In genomic region chr4:16820371-16820770, GRCm38 (mm10) we compare ENCODE assay signal across 23 mouse cellular contexts.
"Had no signal": no experiment of that assay in that cellular context is flagged by ENCODE, and none has a peak within 500 bp of the region (broad histone marks: within the 10 kb centered on the region; RNA-seq: fewer than 3 reads in every experiment).

No protein-coding gene starts in this region.

- H3K4me2 ChIP-seq: heart, embryonic 11.5 days; heart, embryonic 13.5 days; heart, embryonic 15.5 days; hindbrain, embryonic 13.5 days; hindbrain, embryonic 15.5 days; limb, embryonic 13.5 days; limb, embryonic 15.5 days; liver, embryonic 12.5 days had no signal

- DNase-seq: gastrocnemius, postnatal 14 days; gastrocnemius, postnatal 36 days; heart, adult 11 months; heart, adult 2 months; heart, postnatal 14 days; heart, postnatal 36 days; kidney, adult 11 months; kidney, adult 2 months; kidney, postnatal 10 days; kidney, postnatal 25 days; kidney, postnatal 4 days; left cerebral cortex, postnatal 4 days had no signal

- H3K27ac ChIP-seq: heart, adult 2 months; heart, embryonic 13.5 days; heart, embryonic 15.5 days; hindbrain, embryonic 13.5 days; hindbrain, embryonic 15.5 days; hindbrain, postnatal 0 days; layer of hippocampus, adult 2 months; limb, embryonic 13.5 days; limb, embryonic 15.5 days; liver, embryonic 12.5 days had no signal

- H3K9ac ChIP-seq: heart, embryonic 13.5 days; heart, embryonic 15.5 days; hindbrain, embryonic 13.5 days; hindbrain, embryonic 15.5 days; limb, embryonic 13.5 days; limb, embryonic 15.5 days; liver, embryonic 12.5 days had no signal

- ATAC-seq: hindbrain, postnatal 0 days; intestine, embryonic 16.5 days; liver, embryonic 12.5 days had no signal

- H3K4me1 ChIP-seq: heart, embryonic 13.5 days; heart, embryonic 15.5 days; hindbrain, embryonic 13.5 days; hindbrain, embryonic 15.5 days; limb, embryonic 13.5 days; limb, embryonic 15.5 days; liver, embryonic 12.5 days had no signal

- H3K36me3 ChIP-seq: heart, embryonic 13.5 days; heart, embryonic 15.5 days; hindbrain, embryonic 13.5 days; hindbrain, embryonic 15.5 days; limb, embryonic 13.5 days; limb, embryonic 15.5 days; liver, embryonic 12.5 days had no signal

- H3K4me3 ChIP-seq: heart, adult 2 months; heart, embryonic 13.5 days; heart, embryonic 15.5 days; hindbrain, embryonic 13.5 days; hindbrain, embryonic 15.5 days; layer of hippocampus, adult 2 months; limb, embryonic 13.5 days; limb, embryonic 15.5 days; liver, embryonic 12.5 days had no signal

- H3K27me3 ChIP-seq: heart, embryonic 13.5 days; heart, embryonic 15.5 days; hindbrain, embryonic 13.5 days; hindbrain, embryonic 15.5 days; limb, embryonic 13.5 days; limb, embryonic 15.5 days; liver, embryonic 12.5 days had no signal

- H3K9me3 ChIP-seq: heart, embryonic 13.5 days; heart, embryonic 15.5 days; hindbrain, embryonic 13.5 days; limb, embryonic 13.5 days; limb, embryonic 15.5 days; liver, embryonic 12.5 days had no signal
